Mouse (Mus musculus): ENCODE measurements at regions not wholly inside any gene's neighbourhood (a gene's known extent, or its start where the extent isn't known, plus 50 kb on each side); places are given as distances from the start of the nearest gene placed in this dataset.

GRCm38 (mm10) chr10:100685748-100686147, 95.5 kb downstream of the 1700017N19Rik start:
- no peak for DNase-seq

GRCm38 (mm10) chr10:100695944-100696343, 105.7 kb downstream of the 1700017N19Rik start:
- DNase-seq, result no peak

- DNase-seq, result no peak
Observed at GRCm38 (mm10) chr10:100699206-100699605, 108.9 kb downstream of the 1700017N19Rik start.

GRCm38 (mm10) chr10:100700281-100701205, 110.3 kb downstream of the 1700017N19Rik start:
- DNase-seq, result no peak

- DNase-seq, result no peak
Observed at GRCm38 (mm10) chr10:100701938-100702337, 111.7 kb downstream of the 1700017N19Rik start.

- DNase-seq, result no peak
Observed at GRCm38 (mm10) chr10:100716084-100716667, 125.9 kb downstream of the 1700017N19Rik start.

GRCm38 (mm10) chr10:100718574-100718973, 128.3 kb downstream of the 1700017N19Rik start:
- no peak for DNase-seq

- DNase-seq, result no peak
Observed at GRCm38 (mm10) chr10:100741269-100741668, 151.0 kb downstream of the 1700017N19Rik start.

- DNase-seq, result peak in 1 of 2 experiments; percentile 1
Observed at GRCm38 (mm10) chr10:100742065-100742464, 151.8 kb downstream of the 1700017N19Rik start.

GRCm38 (mm10) chr10:100746151-100746550, 155.9 kb downstream of the 1700017N19Rik start:
- DNase-seq, result no peak

- DNase-seq, result no peak
Observed at GRCm38 (mm10) chr10:100754957-100755356, 164.7 kb downstream of the 1700017N19Rik start.

- no peak for DNase-seq
Observed at GRCm38 (mm10) chr10:100774252-100774651, 184.0 kb downstream of the 1700017N19Rik start.

- DNase-seq, result no peak
Observed at GRCm38 (mm10) chr10:100792166-100792565, 201.9 kb downstream of the 1700017N19Rik start.

- no peak for DNase-seq
Observed at GRCm38 (mm10) chr10:100792569-100792968, 202.3 kb downstream of the 1700017N19Rik start.

- DNase-seq, result no peak
Observed at GRCm38 (mm10) chr10:100795215-100795972, 205.1 kb downstream of the 1700017N19Rik start.

- no peak for DNase-seq
Observed at GRCm38 (mm10) chr10:100811639-100812038, 221.4 kb downstream of the 1700017N19Rik start.

- DNase-seq, result no peak
Observed at GRCm38 (mm10) chr10:100834794-100835193, 244.5 kb downstream of the 1700017N19Rik start.

GRCm38 (mm10) chr10:100853213-100853612, 262.9 kb downstream of the 1700017N19Rik start:
- DNase-seq, result no peak

- DNase-seq, result no peak
Observed at GRCm38 (mm10) chr10:100856509-100856908, 266.2 kb downstream of the 1700017N19Rik start.

GRCm38 (mm10) chr10:100865501-100866181, 275.4 kb downstream of the 1700017N19Rik start:
- DNase-seq, result no peak

- DNase-seq, result no peak
Observed at GRCm38 (mm10) chr10:100868360-100868916, 278.2 kb downstream of the 1700017N19Rik start.

- DNase-seq, result no peak
Observed at GRCm38 (mm10) chr10:100882584-100882983, 292.3 kb downstream of the 1700017N19Rik start.
